Mouse (Mus musculus): Measurements from ENCODE around the gene S1pr1. TPM values are rescaled to one million over a fixed set of nuclear protein-coding genes. Genes with fewer than 3 reads are reported as not detected.

S1pr1 gene
- total and polyA plus RNA-seq, 3 experiments, result 0.08 to 0.13 TPM; not detected in 1

DNA sequence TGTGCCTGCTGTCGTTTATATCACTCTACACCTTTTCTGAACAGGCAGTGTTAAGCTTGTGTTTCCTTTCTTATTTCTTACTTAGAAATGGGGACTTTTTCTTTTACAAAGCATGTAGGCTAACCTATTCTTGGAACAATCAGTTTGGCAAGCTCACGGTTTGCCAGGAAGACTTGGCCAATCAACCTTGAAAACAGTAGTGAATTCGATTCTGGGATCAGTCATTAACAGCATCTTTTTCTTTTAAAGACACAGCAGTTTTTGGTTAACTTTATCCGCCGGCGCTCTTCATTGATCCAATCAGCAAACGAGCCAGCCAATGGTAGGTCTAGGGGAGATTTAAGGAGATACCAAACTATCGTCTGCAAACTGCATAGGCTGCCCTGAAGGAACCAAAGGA is 31.6 kb upstream of the S1pr1 start:
- TF ChIP-seq NELFE (IDR thresholded peaks at IDR 0.05; ENCODE audit: low read depth, low read length) (no peak), TCF12 (IDR thresholded peaks at IDR 0.05; ENCODE audit: low read depth, low read length) (no peak), MYB (IDR thresholded peaks at IDR 0.05; ENCODE audit: low read depth, low read length) (no peak), GABPA (IDR thresholded peaks at IDR 0.05; ENCODE audit: low read depth, low read length) (no peak)
- no peak for DNase-seq (ENCODE audit: low read depth, low spot score)
- H3K9me3 ChIP-seq (replicated peaks; ENCODE audit: insufficient read depth, low read length), result no peaks in the 10 kb centered on the region
- H3K79me2 ChIP-seq (ENCODE audit: control insufficient read depth, insufficient read depth, low read length, poor library complexity), result no peaks in the 10 kb centered on the region
- no peaks in the 10 kb centered on the region for H3K36me3 ChIP-seq (ENCODE audit: control insufficient read depth in 1 of 2, insufficient read depth in 2 of 2, low read length in 2 of 2)
- H3K9ac ChIP-seq (ENCODE audit: control insufficient read depth, low read depth, low read length, poor library complexity, severe bottlenecking), result no peak overlapping the region
- no peak overlapping the region for H3K27ac ChIP-seq (ENCODE audit: control insufficient read depth, low read depth, low read length)
- peaks cover 1 to 2% of the 10 kb centered on the region in 2 experiments; a peak in 3 of 4 replicates for H3K27me3 ChIP-seq (ENCODE audit: control insufficient read depth in 1 of 2, insufficient read depth in 2 of 2, low read length in 2 of 2)
- no peak overlapping the region for H3K4me3 ChIP-seq (ENCODE audit: control insufficient read depth in 1 of 2, insufficient read depth in 1 of 2, low read depth in 2 of 2, low read length in 2 of 2)
- no peaks in the 10 kb centered on the region for H3K4me1 ChIP-seq (ENCODE audit: control insufficient read depth in 1 of 2, insufficient read depth in 2 of 2, low read length in 2 of 2)

DNA sequence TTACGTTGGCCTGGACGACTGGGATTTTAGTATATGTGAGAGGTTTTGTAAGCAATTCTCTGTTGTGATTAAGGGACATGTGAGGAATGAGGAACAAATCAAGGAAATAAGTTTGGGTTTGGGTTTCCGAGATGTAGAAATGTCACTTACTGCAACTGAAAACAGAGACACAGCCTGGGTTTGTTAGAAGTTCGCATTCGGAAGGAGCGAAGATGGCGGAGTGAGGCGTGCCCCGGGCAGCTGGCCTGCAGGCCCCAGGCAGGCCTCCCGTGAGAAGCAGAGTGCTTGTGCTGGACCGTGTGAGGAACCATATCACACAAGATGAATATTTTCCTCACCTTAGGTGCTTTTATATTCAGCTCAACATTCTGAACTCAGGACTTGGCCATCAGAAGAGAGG is 30.2 kb upstream of the S1pr1 start:
- Histone ChIP-seq H3K36me3 (ENCODE audit: control insufficient read depth in 1 of 2, insufficient read depth in 2 of 2, low read length in 2 of 2) (no peaks in the 10 kb centered on the region), H3K9me3 (replicated peaks; ENCODE audit: insufficient read depth, low read length) (no peaks in the 10 kb centered on the region), H3K4me1 (ENCODE audit: control insufficient read depth in 1 of 2, insufficient read depth in 2 of 2, low read length in 2 of 2) (no peaks in the 10 kb centered on the region), H3K9ac (ENCODE audit: control insufficient read depth, low read depth, low read length, poor library complexity, severe bottlenecking) (no peak overlapping the region), H3K27me3 (ENCODE audit: control insufficient read depth in 1 of 2, insufficient read depth in 2 of 2, low read length in 2 of 2) (peaks cover 1 to 2% of the 10 kb centered on the region in 2 experiments; a peak in 3 of 4 replicates), H3K79me2 (ENCODE audit: control insufficient read depth, insufficient read depth, low read length, poor library complexity) (no peaks in the 10 kb centered on the region), H3K27ac (ENCODE audit: control insufficient read depth, low read depth, low read length) (no peak overlapping the region), H3K4me3 (ENCODE audit: control insufficient read depth in 1 of 2, insufficient read depth in 1 of 2, low read depth in 2 of 2, low read length in 2 of 2) (no peak overlapping the region)
- TF ChIP-seq CHD1 (IDR thresholded peaks at IDR 0.05; ENCODE audit: low read depth, low read length) (no peak), ELF1 (IDR thresholded peaks at IDR 0.05; ENCODE audit: low read depth, low read length) (no peak), USF1 (IDR thresholded peaks at IDR 0.05; ENCODE audit: low read depth, low read length) (no peak), POLR2A (IDR thresholded peaks at IDR 0.05; ENCODE audit: control insufficient read depth in 1 of 2, insufficient read depth in 1 of 2, low read depth in 1 of 2, low read length in 2 of 2, poor library complexity in 1 of 2) (no peak), RAD21 (IDR thresholded peaks at IDR 0.05; ENCODE audit: low read depth, low read length) (no peak), ETS1 (IDR thresholded peaks at IDR 0.05; ENCODE audit: low read depth, low read length) (no peak), NRF1 (IDR thresholded peaks at IDR 0.05; ENCODE audit: insufficient read depth, low read depth, low read length, poor library complexity, severe bottlenecking) (no peak), GABPA (IDR thresholded peaks at IDR 0.05; ENCODE audit: low read depth, low read length) (no peak), EP300 (IDR thresholded peaks at IDR 0.05; ENCODE audit: low read depth in 1 of 2, low read length in 2 of 2) (no peak), POLR2AphosphoS5 (IDR thresholded peaks at IDR 0.05; ENCODE audit: borderline replicate concordance, low read depth, low read length) (no peak), CTCF (IDR thresholded peaks at IDR 0.05 in 2 of 3, conservative IDR thresholded peaks at IDR 0.05 in 1 of 3; ENCODE audit: control insufficient read depth in 1 of 3, insufficient read depth in 1 of 3, low read depth in 2 of 3, low read length in 3 of 3, poor library complexity in 1 of 3, severe bottlenecking in 1 of 3) (no peak), POLR2AphosphoS2 (IDR thresholded peaks at IDR 0.05; ENCODE audit: low read length) (no peak), NELFE (IDR thresholded peaks at IDR 0.05; ENCODE audit: low read depth, low read length) (no peak), MXI1 (IDR thresholded peaks at IDR 0.05; ENCODE audit: low read depth, low read length) (no peak), MYB (IDR thresholded peaks at IDR 0.05; ENCODE audit: low read depth, low read length) (no peak), E2F4 (IDR thresholded peaks at IDR 0.05; ENCODE audit: borderline replicate concordance, low read depth, low read length) (no peak), MAZ (IDR thresholded peaks at IDR 0.05; ENCODE audit: low read depth, low read length) (no peak), HCFC1 (IDR thresholded peaks at IDR 0.05; ENCODE audit: low read depth, low read length) (no peak), SIN3A (IDR thresholded peaks at IDR 0.05; ENCODE audit: low read length) (no peak), MEF2A (IDR thresholded peaks at IDR 0.05; ENCODE audit: extremely low read depth, insufficient replicate concordance, low read depth, low read length, poor library complexity, severe bottlenecking) (no peak)
- DNase-seq (ENCODE audit: low read depth, low spot score), result no peak

Data from MEL (cell line).